Mouse (Mus musculus) heart, postnatal 36 days (tissue): Measurements from ENCODE around the gene Lrrc19. TPM values are rescaled to one million over a fixed set of nuclear protein-coding genes. Genes with fewer than 3 reads are reported as not detected.
"Not testable (repeated sequence)": the region's sequence is repeated elsewhere in the genome, so short reads cannot be mapped to it uniquely, and the experiment has no call there.

Experiments used
- DNase-seq, 2 experiments: peaks; one replicate each; pipeline ENCODE4 v3.0.0; 2021 to 2022
- intact Hi-C: fragments of 180-260 bp; cut with DNase I; formaldehyde crosslinking; loops from one replicate; pipeline ENCODE4 v1.15.1; 2025
- total RNA-seq, 2 experiments: library from RNA; stranded (reverse); gene quantifications; 2 replicates each; pipeline ENCODE4 v1.2.3; 2021

Lrrc19 gene
- not detected for total RNA-seq

- intact Hi-C loops: no loop called here
- no peak for DNase-seq
Observed at GRCm38 (mm10) chr4:94649920-94650319, at the start of gene Lrrc19. TSS of gene Lrrc19 (minus strand) at chr4:94650144.

DNA sequence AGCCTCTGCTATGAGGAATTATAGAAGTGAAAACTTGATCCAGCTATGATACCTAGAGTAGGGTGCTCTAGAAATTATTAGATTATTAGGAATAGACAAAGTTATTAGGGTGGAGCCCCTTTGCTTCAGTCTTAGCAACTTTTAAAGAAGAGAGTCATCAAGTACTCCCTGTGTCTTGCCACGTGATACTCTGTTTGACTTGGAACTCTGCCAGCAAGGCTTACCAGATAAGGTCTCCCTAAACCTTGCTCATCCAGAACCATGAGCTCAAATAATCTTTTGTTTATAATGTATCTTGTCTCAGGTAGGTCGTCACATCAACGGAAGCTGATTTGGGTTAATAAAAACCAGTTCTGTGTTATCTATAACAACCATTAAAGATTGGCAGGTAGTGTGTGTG is 46.4 kb upstream of the Lrrc19 start:
- intact Hi-C loops: no loop called here
- DNase-seq: no peak

DNA sequence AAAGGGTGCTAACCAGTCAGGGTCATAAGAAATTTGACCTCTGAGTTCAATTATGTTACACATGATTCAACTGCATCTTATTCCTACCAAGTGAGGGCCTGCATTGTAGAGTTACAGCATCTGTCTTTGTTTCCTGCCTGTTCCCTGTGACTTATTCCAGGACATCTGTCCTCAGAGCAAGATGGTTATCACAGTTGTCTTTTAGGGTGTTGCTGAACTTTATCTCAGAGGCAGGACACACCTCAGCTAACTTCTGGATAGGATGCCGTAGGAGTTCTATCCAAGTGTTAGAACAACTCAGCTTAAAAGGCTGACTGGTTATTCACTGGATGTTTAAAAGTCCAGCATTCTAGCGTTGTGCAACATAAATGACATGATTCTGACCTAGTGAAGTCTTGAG is 42.2 kb upstream of the Lrrc19 start:
- DNase-seq: no peak
- intact Hi-C loops: no loop called here

- no peak for DNase-seq
Observed at GRCm38 (mm10) chr4:94691078-94691477, 41.1 kb upstream of the Lrrc19 start.

GRCm38 (mm10) chr4:94689804-94690203 is 39.9 kb upstream of the Lrrc19 start:
- intact Hi-C loops: not testable (repeated sequence)

More at GRCm38 (mm10) chr4:94691078-94691477, 41.1 kb upstream of the Lrrc19 start:
- intact Hi-C loops: no loop called here

GRCm38 (mm10) chr4:94683305-94683704 is 33.4 kb upstream of the Lrrc19 start:
- DNase-seq: peak in 1 of 2 experiments; percentile 2
- intact Hi-C loops: no loop called here

More at GRCm38 (mm10) chr4:94689804-94690203, 39.9 kb upstream of the Lrrc19 start:
- DNase-seq: not testable (repeated sequence)

GRCm38 (mm10) chr4:94682029-94682428 is 32.1 kb upstream of the Lrrc19 start:
- intact Hi-C loops: no loop called here
- no peak for DNase-seq

- intact Hi-C loops: loop anchor here (2.0 kb wide), 1 partner anchor 64 kb away; no protein-coding TSS in a partner anchor
- no peak for DNase-seq
Observed at GRCm38 (mm10) chr4:94681181-94681580, 31.2 kb upstream of the Lrrc19 start.

- DNase-seq: no peak
- intact Hi-C loops: loop anchor here (2.0 kb wide), 1 partner anchor 64 kb away; no protein-coding TSS in a partner anchor
Observed at GRCm38 (mm10) chr4:94680662-94681061, 30.7 kb upstream of the Lrrc19 start.

DNA sequence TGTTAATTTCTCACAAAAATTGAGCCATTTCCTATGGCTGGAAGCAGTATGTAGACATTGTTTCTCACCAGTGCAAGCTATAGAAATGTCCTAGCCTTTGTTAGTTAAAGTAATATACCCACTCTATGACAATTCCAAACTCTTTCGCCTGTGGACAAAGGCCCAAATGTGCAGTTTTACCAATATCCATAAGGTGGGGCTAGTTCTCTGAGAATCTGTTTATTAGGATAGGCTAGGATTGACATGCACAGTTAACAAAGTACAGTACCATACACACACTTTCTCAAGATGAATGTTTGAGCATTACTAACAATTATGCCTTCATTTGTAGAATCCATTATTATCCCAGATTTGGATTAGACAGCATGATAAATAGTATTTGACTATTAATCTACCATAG is 19.8 kb upstream of the Lrrc19 start:
- intact Hi-C loops: loop anchor here (5.0 kb wide), 2 partner anchors 163 to 233 kb away; no protein-coding TSS in a partner anchor
- peak; percentile 16 to 36 for DNase-seq

- DNase-seq, intact Hi-C loops: not testable (repeated sequence)
Observed at GRCm38 (mm10) chr4:94650426-94651175, 657 bp upstream of the Lrrc19 start.

GRCm38 (mm10) chr4:94643141-94643540 is 6.8 kb downstream of the Lrrc19 start:
- DNase-seq: no peak
- intact Hi-C loops: no loop called here

DNA sequence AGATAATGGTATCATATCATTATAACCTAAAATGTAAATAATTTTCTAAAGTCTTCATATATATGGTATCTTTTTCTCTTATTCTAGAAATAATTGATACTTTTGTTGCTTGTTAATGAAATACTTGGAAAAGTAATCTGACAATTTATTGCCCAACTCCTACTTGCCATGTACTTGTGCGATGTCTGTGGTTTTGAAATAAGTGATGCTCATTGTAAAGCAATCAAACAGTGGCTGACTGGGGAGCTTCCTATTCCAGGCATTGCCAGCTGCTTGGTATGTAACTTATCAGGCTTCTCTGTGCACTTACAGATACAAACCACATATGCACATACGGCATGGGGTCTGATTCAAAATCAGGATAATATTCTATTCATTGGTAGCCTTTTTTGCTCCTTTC is 29.9 kb downstream of the Lrrc19 start:
- intact Hi-C loops: no loop called here
- DNase-seq: no peak

DNA sequence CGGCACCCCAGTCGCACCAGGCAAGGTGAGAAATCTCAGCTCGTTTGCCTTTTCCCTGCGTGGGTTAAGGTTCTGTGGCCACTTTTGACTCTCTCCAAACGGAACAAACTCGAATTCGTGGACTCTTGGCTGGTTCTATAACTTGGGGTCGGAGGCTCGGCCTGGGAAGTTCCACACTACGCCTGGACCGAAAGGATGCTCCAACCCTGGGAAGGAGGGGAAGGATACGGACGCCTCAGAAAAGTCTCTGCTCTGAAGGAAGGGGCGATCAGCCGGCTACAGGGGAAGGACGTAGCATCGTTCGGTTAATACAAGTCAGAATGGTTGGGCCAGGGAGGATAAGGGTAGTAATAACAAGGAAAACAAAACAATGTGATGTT is 35.3 kb downstream of the Lrrc19 start:
- DNase-seq: no peak
- intact Hi-C loops: loop anchor here (1.0 kb wide), 1 partner anchor 11 kb away; the partner anchor contains the start of gene Plaa

- intact Hi-C loops: loop anchor here (1.0 kb wide), 1 partner anchor 11 kb away; the partner anchor contains the start of gene Plaa
- DNase-seq: peak; percentile 86 to 87
Observed at GRCm38 (mm10) chr4:94613972-94614626, 35.8 kb downstream of the Lrrc19 start, which contains the start of gene Ift74. TSS of gene Ift74 (plus strand) at chr4:94614491.

- intact Hi-C loops: no loop called here
- no peak for DNase-seq
Observed at GRCm38 (mm10) chr4:94610339-94610738, 39.6 kb downstream of the Lrrc19 start.

DNA sequence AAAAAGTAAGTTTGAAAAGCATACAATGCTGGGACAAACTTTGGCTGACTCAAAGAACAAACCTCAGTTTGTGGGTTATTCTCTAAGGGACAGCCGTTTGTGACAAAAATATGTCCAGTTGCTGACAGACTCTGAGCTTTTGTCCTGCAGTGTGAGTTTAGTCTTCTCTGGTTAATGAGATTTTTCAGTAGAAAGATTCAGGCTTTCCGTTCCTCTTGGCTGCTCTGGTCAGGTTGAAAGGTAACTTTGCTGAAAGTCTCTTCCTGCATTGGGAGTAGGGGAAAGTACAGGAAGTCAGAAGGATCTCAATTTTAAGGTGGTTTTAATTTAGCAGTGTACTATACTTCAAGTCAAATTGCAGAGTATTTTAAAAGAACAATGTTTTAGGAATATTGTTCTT is 44.4 kb downstream of the Lrrc19 start:
- DNase-seq: no peak
- intact Hi-C loops: no loop called here

- DNase-seq: no peak
- intact Hi-C loops: no loop called here
Observed at GRCm38 (mm10) chr4:94604452-94605019, 45.4 kb downstream of the Lrrc19 start.

- DNase-seq: peak; percentile 90 to 94
- intact Hi-C loops: loop anchor here (1.0 to 2.0 kb wide), 2 partner anchors 11 to 46 kb away; partner anchors contain the start of genes Caap1, Gm10306 and Ift74
Observed at GRCm38 (mm10) chr4:94603031-94603629, 46.8 kb downstream of the Lrrc19 start, which contains the start of gene Plaa. TSS of gene Plaa (minus strand) at chr4:94603244.

- intact Hi-C loops: loop anchor here (1.0 to 2.0 kb wide), 2 partner anchors 12 to 46 kb away; partner anchors contain the start of genes Caap1, Gm10306 and Ift74
- DNase-seq: no peak
Observed at GRCm38 (mm10) chr4:94602496-94603030, 47.4 kb downstream of the Lrrc19 start.
